Mouse (Mus musculus): ENCODE measurements at regions not wholly inside any gene's neighbourhood (a gene's known extent, or its start where the extent isn't known, plus 50 kb on each side); places are given as distances from the start of the nearest gene placed in this dataset.

DNA sequence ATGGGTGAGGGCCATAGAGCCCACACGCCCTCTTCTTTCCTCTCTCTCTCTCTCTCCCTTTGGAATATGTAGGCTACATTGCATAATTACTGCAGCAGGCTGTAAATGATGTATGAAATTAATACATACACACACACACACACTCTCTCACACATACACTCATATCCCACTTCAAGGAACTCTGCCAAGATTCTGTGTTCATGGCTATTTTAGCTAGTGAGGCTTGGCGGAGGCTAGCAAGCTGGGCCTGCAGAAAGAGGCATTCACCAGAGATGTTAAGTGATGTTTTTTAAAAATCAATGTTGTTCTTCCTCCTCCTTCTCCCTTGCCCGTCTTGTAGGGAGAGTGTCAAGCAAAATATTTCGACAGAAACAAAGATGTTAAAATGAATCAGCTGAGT is 325.1 kb downstream of the Med10 start:
- DNase-seq (ENCODE audit: low spot score in 2 of 2): no peak

DNA sequence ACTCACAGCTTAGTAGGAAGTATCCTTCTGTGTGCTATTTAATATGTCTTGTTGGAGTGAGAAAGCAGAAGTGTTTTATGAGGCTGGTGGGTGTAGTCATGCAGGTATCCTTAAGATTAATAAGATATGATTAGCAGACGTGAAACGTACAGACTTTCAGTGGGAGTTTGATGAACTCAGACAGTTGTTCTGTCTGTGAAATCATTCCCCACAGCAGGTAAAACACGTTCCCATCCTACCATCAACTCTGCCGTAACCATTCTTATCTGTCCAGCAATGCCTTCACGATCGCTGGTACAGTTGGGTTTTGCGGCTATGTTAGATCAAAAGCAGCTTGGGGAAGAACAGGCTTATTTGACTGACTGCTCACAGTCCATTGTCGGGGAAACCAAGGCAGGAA is 332.3 kb downstream of the Med10 start:
- DNase-seq (ENCODE audit: low spot score in 2 of 2): no peak

DNA sequence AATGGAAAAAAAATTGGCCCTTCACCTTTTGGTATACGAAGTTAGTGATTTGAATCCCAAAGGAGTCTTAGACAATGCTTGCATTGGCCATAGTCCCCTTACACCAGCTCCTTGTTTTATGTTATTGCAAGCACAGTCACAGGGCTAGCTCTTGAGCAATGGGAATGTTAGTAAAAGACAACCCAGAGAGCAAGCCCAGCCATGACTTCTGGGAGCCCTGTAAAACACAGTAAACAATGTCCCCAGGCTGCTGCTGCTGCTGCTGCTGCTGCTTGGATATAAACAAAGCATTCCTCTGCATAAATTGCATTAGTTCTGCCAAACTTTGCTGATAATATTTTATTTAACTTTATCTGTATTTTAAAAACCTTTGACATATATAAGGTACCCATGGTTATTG is 334.0 kb downstream of the Med10 start:
- no peak for DNase-seq (ENCODE audit: low spot score in 2 of 2)

DNA sequence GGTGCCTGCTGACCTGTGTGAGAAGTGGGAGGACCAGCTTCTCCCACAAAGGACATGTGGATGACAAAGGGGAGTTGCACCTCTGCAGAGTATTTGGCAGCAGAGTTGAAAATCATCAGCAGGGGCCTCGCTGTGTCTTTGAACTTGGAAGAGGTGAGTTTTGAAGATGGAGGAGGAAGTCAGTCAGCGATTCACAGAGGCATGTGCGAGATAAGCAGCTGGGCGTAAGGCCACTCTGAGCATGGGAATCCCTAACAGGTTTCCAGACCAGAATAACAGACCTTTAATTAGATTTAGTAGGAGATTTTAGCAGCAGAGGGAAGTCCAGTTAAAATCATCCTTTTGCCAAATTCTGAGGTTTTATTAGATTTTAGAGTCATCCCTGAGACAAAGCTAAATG is 342.3 kb downstream of the Med10 start:
- DNase-seq (ENCODE audit: low spot score in 2 of 2): no peak

DNA sequence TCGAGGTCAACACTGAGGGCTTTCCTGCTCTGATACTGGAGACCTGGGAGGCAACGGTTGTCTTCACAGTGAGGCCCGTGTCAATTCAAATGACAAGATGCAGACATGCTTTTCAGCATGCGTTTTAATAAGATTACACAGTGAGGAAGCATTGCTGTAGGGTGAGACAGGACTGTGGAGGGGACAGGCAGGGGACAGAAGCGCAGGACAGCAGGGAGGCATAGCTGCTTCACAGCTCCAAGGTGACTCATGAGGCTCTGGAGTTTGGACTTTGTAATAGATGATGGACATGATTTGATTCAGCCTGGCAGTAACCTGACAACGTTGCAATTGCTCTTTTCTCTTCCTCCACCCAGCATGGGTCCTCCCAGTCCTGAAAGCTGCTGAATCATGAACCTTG is 343.3 kb downstream of the Med10 start:
- DNase-seq (ENCODE audit: low spot score in 2 of 2): no peak

DNA sequence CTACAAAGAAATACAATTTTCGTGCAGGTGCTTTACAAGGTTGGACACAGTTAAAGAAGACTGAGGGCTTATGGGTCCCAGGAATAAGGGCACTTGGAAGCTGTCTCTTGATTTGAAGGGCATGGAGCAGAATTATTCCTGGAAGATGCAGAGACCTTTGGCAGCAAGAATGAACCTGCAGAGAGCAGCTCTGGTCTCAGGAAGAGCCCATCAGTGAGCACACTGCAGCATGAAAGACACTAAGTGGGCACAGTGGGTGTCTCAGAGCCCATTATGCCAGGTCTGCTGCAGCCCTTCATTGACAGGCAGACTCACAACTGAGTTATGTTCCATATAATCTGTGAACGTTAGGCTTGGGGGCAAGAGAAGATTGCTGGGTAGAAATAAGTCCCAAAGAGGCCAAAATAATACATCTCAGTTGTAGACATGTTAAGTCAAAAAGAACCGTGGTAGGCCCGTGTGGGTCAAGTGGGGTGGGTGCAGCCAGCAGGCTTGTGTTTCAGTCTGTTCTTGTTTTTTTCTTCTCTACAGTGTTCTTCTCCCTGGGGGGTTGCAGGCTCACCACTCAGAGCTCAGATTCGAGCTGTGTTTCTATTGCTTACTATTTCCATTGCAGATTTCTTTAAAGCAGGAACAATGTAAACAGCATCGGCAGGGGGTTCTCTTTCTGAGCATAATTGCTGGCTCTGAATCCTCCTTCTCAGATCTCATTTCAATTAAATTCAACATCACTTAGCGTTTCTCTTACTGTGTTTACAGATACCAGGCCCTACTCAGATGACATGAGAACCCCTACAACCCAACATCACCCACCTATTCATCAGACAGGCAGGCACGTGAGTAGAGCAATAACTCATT is 347.1 kb downstream of the Med10 start:
- DNase-seq (ENCODE audit: low spot score in 2 of 2): no peak

DNA sequence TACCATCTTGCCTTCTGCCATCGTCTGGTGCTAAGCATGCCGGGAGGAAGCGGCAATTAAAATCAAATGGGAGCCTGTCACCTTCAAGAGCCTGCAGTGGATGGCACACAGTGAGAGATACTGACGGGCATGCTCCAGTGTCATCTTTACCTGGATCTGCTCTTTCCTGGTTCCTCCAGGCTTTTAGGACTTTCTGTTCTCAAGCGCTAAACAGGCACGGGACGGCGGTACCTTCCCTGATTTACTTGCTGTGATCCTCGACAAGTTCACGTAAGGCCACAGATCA is 347.6 kb downstream of the Med10 start:
- no peak for DNase-seq (ENCODE audit: low spot score in 2 of 2)

DNA sequence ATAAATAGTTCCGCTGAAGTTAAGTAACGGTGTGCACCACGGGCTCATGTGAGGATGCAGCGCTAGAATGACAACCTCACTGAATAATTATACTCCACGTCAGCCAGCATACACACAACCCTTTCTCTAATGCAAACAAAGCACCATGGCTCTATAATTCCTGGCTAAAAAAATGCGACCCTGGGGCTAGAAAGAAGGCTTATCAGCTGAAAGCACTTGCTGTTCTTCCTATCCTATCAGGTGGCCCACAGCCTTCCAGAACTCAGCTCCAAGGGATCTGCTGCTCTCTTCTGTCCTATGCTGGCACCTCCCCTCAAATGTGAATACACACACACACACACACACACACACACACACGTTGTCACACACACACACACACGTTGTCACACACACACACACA is 350.9 kb downstream of the Med10 start:
- DNase-seq (ENCODE audit: low spot score in 2 of 2): no peak

DNA sequence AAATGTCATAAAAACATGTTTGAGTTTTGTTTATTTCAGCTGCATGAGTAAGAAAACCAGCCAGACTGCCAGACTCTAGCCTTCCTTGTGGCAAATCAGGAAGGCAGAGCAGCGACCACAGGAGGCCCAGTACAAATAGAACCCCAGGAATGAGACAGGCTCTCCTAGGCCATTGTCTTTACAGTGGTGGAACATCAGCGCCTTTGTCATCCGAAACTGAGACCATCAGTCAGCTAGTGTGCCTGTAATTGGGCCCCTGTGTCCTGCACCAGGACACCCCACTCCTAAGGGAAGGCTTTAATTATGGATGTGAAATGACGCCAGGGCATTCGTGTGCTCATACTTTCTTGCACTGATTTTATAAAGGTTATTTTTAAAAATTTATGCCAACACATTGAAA is 353.4 kb downstream of the Med10 start:
- DNase-seq (ENCODE audit: low spot score in 2 of 2): no peak

DNA sequence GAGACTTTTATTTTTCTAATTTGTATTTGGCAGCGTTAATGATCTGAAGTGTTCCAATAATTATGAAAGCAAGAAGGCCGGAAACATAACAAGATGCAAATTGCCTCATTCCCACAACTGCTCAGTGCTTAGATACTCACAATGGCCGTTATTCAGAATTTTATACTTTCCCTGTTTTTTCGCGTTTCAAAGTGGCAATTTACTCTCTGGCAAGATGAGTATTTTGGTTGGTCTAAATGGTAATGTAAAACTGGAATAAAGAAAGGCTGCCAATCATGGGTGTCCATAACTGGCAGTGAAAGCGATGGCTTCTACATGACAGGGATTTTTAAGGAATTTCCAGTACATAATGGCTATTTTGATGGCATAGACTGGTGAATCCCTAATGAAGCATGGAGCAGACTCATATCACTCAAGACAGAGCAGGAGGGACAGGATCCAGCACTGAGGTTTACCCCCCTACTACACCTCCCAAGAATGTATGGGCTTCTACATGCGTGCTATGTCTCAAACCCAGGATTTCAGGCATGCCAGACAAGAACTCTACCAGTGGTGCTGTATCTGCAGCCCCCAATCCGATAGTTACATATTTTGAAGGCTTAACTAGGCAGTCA is 354.9 kb downstream of the Med10 start:
- DNase-seq (ENCODE audit: low spot score in 2 of 2): no peak

DNA sequence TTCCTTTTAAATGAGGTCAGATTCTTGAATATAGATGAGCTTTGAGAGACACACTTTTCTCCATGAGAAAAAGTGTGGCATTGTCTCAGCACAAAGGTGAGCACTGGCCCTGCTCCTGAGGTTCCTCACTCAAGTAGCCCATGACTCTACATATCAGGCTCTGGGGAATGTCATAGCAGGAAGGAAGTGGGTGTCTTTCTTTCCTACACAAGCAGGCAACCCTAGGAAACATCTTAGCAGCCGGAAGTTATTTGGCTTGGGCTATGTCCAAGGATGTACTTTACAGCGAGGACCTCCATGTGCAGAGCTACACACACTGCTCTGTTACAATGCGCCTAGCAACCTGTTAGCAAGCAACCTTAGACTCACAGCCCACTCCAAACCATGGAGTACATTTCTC is 356.9 kb downstream of the Med10 start:
- no peak for DNase-seq (ENCODE audit: low spot score in 2 of 2)

DNA sequence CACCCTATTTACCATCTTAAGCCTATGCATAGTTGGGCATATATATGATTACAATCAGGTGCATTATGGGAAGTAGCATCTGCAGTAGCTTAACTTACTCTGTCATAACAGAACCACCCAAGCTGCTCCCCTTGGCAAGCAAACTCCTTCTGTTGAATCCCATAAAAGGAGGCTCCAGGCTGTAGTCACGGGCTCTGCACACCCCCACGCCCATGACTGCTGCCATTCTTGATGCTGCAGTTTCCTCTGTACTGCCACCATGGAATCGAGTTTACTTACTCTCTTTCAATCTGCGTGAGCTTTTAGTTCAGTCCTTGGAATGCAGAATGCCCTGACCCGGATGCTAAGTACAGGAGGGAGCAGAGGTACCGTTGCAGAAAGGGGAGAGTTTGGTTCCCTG is 357.4 kb downstream of the Med10 start:
- DNase-seq (ENCODE audit: low spot score in 2 of 2): peak; percentile 34 to 56

DNA sequence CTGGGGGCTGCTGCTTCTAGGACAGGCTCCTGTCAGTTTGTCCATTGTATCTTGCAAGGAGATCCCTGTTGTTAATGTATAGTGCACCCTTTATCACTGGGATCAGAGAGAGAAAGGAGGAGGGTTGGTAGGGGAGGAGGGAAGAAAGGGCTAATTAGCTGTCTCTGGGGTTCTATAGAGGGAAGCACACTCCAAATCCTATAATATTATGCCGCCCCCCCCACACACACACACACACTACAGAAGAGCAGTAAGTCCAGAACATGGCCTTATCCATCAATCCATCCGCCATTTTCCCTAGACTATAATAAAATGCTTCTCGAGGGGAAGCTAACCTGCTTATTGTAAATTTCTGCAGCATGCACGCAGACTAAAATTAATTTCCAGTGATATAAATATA is 359.9 kb downstream of the Med10 start:
- DNase-seq (ENCODE audit: low spot score in 2 of 2): no peak

DNA sequence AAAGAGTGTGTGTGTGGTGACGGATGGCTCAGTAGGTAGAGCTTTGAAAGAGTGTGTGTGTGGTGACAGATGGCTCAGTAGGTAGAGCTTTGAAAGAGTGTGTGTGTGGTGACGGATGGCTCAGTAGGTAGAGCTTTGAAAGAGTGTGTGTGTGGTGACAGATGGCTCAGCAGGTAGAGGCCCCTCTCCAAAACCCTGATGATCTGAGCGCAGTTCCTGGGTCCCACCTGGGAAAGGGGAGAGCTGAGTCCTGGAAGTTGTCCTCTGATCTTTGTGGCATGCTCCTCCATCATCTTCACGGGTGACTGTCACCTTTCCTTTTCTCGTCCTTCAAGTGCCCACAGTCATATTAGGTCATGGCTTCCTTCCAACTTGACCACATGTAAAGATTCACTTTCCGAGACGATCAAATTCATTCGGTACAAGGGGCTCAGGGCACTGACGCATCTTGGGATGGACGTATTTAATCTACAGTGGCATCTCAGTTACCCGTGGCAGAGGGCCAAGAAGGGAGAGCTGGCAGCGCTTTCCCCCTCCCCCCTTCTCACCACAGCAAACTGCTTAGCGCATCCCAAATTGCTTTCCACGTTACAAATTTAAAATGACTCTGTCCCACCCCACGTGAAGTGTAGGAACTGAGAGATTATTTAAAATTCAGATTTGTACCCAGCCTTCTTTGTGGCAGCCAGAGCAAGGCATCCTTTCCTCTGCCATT is 363.5 kb downstream of the Med10 start:
- peak; percentile 14 to 32 for DNase-seq (ENCODE audit: low spot score in 2 of 2)

DNA sequence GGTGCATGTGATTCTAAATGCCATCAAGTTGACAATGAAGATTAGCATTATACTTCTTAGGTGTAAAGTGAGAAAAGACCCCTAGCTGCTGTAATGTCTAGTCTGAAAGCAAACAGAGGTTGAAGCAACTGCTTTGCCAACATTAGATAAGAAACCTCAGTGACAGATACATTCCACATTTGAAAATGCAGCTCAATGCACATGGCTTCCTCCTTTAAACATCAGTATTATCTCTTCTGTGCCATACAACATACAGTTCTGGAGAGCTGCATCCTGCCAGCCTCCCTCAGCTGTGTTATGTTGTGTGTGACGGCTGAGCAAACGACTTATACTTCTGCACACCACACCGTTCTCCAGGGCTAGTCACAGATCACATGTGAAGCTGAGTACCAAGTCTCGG is 365.6 kb downstream of the Med10 start:
- no peak for DNase-seq (ENCODE audit: low spot score in 2 of 2)

DNA sequence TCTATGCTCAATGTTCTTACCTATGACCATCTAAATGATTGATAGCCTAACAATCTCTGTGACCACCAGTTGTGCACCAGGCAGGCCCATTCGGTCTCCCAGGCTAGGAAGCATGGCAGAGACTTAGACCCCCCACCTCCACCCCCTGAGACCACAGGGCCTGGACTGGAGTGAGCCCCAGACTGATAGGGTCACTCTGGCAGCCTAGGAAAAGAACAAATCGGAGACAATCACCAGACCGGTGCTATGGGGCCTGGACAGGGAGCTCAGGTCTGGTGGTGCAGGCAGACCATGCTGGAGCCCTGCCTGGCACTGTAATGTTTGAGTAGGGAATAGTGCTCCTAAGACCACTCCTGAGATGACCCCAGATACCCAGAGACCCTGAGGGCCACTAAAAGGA is 366.7 kb downstream of the Med10 start:
- no peak for DNase-seq (ENCODE audit: low spot score in 2 of 2)

DNA sequence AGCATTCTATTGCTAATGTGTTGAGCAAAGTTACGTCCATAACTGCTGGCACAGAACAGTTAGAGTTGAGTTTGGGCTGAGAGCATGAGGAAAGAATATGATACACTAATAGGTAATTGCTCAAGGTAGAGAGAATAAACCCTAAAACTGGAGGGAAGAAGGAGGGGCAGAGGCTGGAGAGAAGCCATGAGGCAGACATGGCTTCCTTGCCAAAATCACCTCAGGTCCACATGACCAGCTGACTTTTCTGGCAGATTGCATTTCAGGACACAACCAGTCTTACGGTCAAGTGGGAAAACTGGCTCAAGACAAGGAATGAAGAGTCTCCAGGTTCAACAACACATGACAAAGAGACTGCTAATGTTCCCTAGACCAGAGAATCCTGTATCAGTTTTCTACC is 374.9 kb downstream of the Med10 start:
- DNase-seq (ENCODE audit: low spot score in 2 of 2): no peak

DNA sequence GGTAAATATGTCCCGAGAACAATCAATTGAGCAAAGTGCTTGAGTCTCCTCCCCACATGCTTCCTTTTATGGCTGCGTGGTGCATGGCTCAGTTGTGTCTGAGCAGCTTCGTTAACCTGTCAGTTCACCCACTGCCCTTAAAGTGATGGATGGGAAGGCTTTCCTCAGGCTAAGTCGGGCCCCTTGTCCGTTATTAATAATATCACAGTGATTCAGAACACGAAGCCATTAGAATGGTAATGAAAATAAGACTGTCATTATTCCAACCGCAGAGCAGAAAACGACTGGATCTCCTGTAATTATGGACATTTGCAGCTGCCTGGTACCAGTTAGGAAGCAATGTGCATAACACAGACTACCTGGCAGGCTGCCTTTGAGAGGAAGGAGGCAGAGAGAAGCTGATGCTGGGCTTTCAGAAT is 375.9 kb downstream of the Med10 start:
- DNase-seq (ENCODE audit: low spot score in 2 of 2): no peak

DNA sequence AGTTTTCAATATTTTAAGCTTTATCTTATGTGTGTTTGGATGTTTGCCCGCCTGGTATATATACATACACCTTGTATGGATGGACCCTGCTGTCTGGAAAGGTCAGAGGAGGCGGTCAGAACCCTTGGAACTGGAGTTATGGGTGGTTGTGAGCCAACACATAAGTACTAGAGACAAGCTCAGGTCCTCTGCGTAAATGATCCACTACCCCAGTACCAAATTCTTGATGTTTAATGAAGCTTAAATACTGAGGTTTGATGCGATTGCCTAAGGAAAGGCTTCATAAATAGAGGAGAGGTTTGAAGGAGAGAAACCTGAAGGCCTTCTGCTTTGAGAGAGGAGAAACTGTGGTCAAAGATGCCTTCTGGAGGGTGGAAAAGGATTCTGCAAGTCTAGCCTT is 388.8 kb downstream of the Med10 start:
- no peak for DNase-seq (ENCODE audit: low spot score in 2 of 2)

DNA sequence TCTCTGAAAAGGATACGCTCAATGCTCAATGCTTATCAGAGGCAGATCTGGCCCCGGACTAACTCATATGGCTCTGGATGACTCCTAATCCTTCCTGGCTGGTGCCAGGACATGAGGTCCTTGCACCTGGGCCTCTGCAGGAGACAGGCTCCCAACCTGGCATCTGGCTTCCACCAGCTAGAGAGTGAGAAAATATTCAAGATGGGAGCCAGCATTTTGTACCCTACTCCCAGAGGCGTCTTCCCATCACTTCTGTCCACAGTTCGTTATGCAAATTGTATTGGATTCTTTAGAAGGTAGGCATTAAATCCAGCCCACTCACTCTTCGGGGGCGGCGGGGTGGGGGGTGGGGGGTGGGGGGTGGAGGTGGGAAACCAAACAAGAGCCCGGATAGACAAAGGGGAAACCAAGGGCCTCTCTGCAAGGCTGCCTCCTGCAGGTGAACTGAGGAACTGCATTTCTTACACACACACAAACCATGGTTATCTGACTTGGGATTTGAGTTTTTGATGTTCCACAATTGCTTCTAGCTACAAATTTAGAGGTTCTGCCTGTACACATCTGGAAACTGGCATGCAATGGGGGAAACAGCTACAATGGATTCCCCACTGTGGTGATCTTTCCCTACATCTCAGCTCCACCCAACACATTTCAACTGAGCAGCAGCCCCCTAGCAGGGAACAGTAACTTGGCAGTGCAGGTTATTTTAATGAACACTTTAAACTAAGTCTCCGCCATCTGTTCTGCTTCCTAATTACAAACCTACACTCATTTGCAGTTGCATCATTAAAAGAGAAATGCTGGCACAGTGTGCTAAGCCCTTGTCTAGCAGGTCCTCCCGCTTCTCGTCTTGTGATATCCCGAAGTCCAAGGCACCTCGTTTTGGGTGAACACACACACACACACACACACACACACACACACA is 390.2 kb downstream of the Med10 start:
- DNase-seq (ENCODE audit: low spot score in 2 of 2): peak; percentile 15 to 25

DNA sequence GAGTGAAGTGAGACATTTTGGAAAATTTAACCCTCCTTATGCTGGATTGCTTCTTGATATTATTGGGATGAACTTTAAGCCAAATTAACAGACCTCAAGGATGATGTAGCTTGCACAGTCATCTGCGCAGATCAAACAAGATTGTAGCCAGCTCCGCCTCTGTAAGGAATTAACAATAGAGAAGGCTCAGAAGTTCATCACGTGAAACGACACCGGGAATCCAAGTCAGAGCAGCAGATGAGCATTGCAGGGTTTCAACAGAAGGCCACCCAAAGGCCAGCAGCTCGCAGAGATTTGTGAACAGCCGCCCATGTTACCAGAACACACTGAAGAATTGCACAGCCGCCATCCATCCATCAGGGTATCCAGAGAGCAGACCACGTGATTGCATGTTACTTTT is 391.1 kb downstream of the Med10 start:
- no peak for DNase-seq (ENCODE audit: low spot score in 2 of 2)

DNA sequence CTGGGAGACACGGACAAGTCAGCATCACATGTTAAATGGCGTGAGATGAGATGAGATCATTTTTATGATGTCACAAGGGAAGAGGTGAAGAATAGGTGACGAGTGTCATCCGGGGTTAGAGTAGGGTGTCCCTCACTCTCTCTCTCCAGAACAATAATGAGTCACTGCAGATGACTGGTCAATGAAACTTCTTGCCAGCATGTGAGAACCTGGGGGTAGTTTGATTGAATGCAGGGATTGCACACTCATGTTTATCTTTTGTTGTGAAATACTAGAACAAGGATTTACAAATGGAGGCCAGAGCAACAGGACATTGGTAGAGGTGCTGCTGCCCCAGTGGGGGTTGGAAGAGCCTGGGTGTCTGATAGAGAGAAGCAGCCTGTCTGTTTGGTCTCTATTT is 393.7 kb downstream of the Med10 start:
- DNase-seq (ENCODE audit: low spot score in 2 of 2): no peak
